Mouse (Mus musculus) liver, postnatal 0 days (tissue): Measurements from ENCODE around the gene Tube1.

Source experiments
- CTCF ChIP-seq: sonication (generic); IDR thresholded peaks from 2 replicates; pipeline ENCODE4 v1.5.1; 2016; ENCODE audit warnings: antibody characterized with exemption, low read depth
- EP300 ChIP-seq: IDR thresholded peaks from 2 replicates; pipeline ENCODE4 v1.6.1; 2016; ENCODE audit warnings: antibody characterized with exemption, low read depth, mild to moderate bottlenecking

DNA sequence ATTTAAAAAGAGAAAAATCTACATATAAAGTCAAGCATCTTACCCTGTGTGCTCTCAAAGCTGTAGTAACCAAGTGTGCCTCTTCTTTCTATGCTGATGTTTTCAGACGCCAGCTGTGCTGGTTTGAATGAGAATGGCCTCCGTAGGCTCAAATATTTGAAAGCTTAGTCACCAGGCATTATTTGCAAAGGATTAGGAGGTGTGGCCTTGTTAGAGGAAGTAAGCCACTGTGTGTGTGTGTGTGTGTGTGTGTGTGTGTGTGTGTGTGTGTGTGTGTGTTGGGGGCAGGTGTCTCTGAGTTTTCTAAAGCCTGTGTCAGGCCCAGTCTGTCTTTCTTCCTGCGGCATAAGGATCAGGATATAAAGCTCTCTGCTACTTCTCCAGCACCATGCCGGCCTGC is 26.8 kb upstream of the Tube1 start:
- TF ChIP-seq CTCF (no peak), EP300 (no peak)
